Mouse (Mus musculus): ENCODE data around the gene Cops9. TPM values are rescaled to one million over a fixed set of nuclear protein-coding genes. Genes with fewer than 3 reads are reported as not detected.

Cops9 gene
- total and polyA plus RNA-seq, 3 experiments, result 377 to 618 TPM; not detected in 1

DNA sequence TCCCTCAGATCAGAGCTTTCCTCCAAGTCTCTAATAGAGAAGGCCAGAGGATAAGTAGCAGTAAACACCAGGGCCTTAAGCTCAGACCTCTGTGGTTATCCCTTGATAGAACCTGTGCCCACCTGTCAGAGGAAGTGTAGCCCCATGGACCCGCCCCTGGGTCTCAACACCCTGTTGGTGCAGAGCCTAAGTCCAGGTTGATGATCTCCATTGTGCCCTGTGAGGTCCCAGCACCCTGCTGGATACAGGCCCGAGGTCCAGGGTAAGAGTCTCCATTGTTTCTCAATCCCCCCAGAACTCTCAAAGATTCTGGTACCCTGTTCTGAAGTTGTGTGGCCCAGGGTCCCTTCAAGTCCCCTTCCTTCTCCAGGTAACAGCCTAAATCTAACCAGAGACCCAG, 4.3 kb upstream of the Cops9 start:
- no peaks in the 10 kb centered on the region for H3K27me3 ChIP-seq (ENCODE audit: control insufficient read depth in 1 of 2, insufficient read depth in 2 of 2, low read length in 2 of 2)
- H3K9ac ChIP-seq (ENCODE audit: control insufficient read depth, low read depth, low read length, poor library complexity, severe bottlenecking), result no peak overlapping the region
- H3K4me3 ChIP-seq (ENCODE audit: control insufficient read depth in 1 of 2, insufficient read depth in 1 of 2, low read depth in 2 of 2, low read length in 2 of 2), result no peak overlapping the region
- H3K9me3 ChIP-seq (replicated peaks; ENCODE audit: insufficient read depth, low read length), result no peaks in the 10 kb centered on the region
- TF ChIP-seq MAZ (IDR thresholded peaks at IDR 0.05; ENCODE audit: low read depth, low read length) (no peak), GATA1 (IDR thresholded peaks at IDR 0.05; ENCODE audit: low read depth, low read length) (no peak), USF2 (IDR thresholded peaks at IDR 0.05; ENCODE audit: borderline replicate concordance in 1 of 2, insufficient read depth in 1 of 2, low read depth in 1 of 2, low read length in 2 of 2) (no peak), RAD21 (IDR thresholded peaks at IDR 0.05; ENCODE audit: low read depth, low read length) (no peak)
- no peak for DNase-seq (ENCODE audit: low read depth, low spot score)
- H3K4me1 ChIP-seq (ENCODE audit: control insufficient read depth in 1 of 2, insufficient read depth in 2 of 2, low read length in 2 of 2), result peaks cover 3 to 13% of the 10 kb centered on the region in 2 experiments
- peaks cover 6% of the 10 kb centered on the region for H3K79me2 ChIP-seq (ENCODE audit: control insufficient read depth, insufficient read depth, low read length, poor library complexity)
- no peak overlapping the region for H3K27ac ChIP-seq (ENCODE audit: control insufficient read depth, low read depth, low read length)
- peaks cover 0 to 10% of the 10 kb centered on the region in 2 experiments; a peak in 2 of 4 replicates for H3K36me3 ChIP-seq (ENCODE audit: control insufficient read depth in 1 of 2, insufficient read depth in 2 of 2, low read length in 2 of 2)

DNA sequence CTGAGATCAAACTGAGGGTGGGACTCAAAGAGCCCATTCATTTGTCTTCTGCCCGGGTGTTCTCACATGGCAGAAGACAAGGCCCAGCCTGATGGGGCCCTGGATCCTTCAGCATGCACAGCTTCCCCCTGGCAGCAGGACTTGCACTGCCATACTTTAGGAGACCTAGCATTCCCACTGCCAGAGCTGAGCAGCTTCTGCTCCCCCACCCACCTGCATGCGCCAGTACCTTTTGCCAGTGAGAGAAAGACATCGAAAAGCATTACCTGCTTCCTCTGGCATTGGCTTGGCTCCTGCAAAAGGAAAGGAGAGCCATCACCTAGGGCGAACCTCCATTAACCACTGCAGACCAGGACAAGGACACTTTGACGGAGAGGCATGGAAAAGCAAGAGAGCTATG, 3.1 kb upstream of the Cops9 start:
- Histone ChIP-seq H3K27ac (ENCODE audit: control insufficient read depth, low read depth, low read length) (no peak overlapping the region), H3K79me2 (ENCODE audit: control insufficient read depth, insufficient read depth, low read length, poor library complexity) (peaks cover 18% of the 10 kb centered on the region), H3K4me3 (ENCODE audit: control insufficient read depth in 1 of 2, insufficient read depth in 1 of 2, low read depth in 2 of 2, low read length in 2 of 2) (no peak overlapping the region), H3K36me3 (ENCODE audit: control insufficient read depth in 1 of 2, insufficient read depth in 2 of 2, low read length in 2 of 2) (peaks cover 0 to 17% of the 10 kb centered on the region in 2 experiments; a peak in 2 of 4 replicates), H3K4me1 (ENCODE audit: control insufficient read depth in 1 of 2, insufficient read depth in 2 of 2, low read length in 2 of 2) (peaks cover 3 to 24% of the 10 kb centered on the region in 2 experiments), H3K27me3 (ENCODE audit: control insufficient read depth in 1 of 2, insufficient read depth in 2 of 2, low read length in 2 of 2) (no peaks in the 10 kb centered on the region), H3K9me3 (replicated peaks; ENCODE audit: insufficient read depth, low read length) (no peaks in the 10 kb centered on the region), H3K9ac (ENCODE audit: control insufficient read depth, low read depth, low read length, poor library complexity, severe bottlenecking) (no peak overlapping the region)
- TF ChIP-seq KAT2A (conservative IDR thresholded peaks at IDR 0.05; ENCODE audit: low read depth, low read length) (no peak), MYC (IDR thresholded peaks at IDR 0.05; ENCODE audit: low read depth, low read length) (no peak), NRF1 (IDR thresholded peaks at IDR 0.05; ENCODE audit: insufficient read depth, low read depth, low read length, poor library complexity, severe bottlenecking) (no peak), CHD2 (IDR thresholded peaks at IDR 0.05; ENCODE audit: low read length) (no peak), MXI1 (IDR thresholded peaks at IDR 0.05; ENCODE audit: low read depth, low read length) (no peak), TCF12 (IDR thresholded peaks at IDR 0.05; ENCODE audit: low read depth, low read length) (no peak), MAX (IDR thresholded peaks at IDR 0.05; ENCODE audit: low read length) (no peak), ETS1 (IDR thresholded peaks at IDR 0.05; ENCODE audit: low read depth, low read length) (no peak), ZMIZ1 (IDR thresholded peaks at IDR 0.05; ENCODE audit: low read depth, low read length) (no peak), CTCF (IDR thresholded peaks at IDR 0.05 in 2 of 3, conservative IDR thresholded peaks at IDR 0.05 in 1 of 3; ENCODE audit: control insufficient read depth in 1 of 3, insufficient read depth in 1 of 3, low read depth in 2 of 3, low read length in 3 of 3, poor library complexity in 1 of 3, severe bottlenecking in 1 of 3) (no peak), ELF1 (IDR thresholded peaks at IDR 0.05; ENCODE audit: low read depth, low read length) (no peak), SMC3 (IDR thresholded peaks at IDR 0.05; ENCODE audit: low read depth, low read length) (no peak), CHD1 (IDR thresholded peaks at IDR 0.05; ENCODE audit: low read depth, low read length) (no peak)
- no peak for DNase-seq (ENCODE audit: low read depth, low spot score)
